Comparison of ENCODE assay signal across 8 mouse cellular contexts in genomic region chr1:92372222-92372990, GRCm38 (mm10).
DNase-seq lines count a peak whose midpoint lies in the region; ATAC-seq and TF ChIP-seq lines count a peak whose summit lies in the region.

No protein-coding gene starts in this region.

- no peak for DNase-seq in lung, postnatal 0 days (ENCODE audit: low spot score)
- DNase-seq in lung, postnatal 14 days, result no peak
- DNase-seq in cerebellum, postnatal 25 days, result no peak
- no peak for DNase-seq in urinary bladder, postnatal 14 days (ENCODE audit: low spot score)
- no peak for DNase-seq in B cell, adult 2 months

- no peak overlapping the region for H3K27ac ChIP-seq in lung, postnatal 0 days (ENCODE audit: low read length)
- 0 out of 2 replicates have a peak overlapping the region, but pooled peaks have one; percentile 63 for H3K27ac ChIP-seq in forebrain, embryonic 12.5 days
- H3K27ac ChIP-seq in limb, embryonic 13.5 days, result peak overlapping the region; percentile 7; the same call in 1 of the 2 replicates
- H3K27ac ChIP-seq in neural tube, embryonic 15.5 days (replicated peaks), result peak overlapping the region; percentile 74

- TF ChIP-seq EP300 in lung, postnatal 0 days (IDR thresholded peaks at IDR 0.05), result no peak

- ATAC-seq in lung, postnatal 0 days, result peak; percentile 16; the same call in 1 of the 2 replicates
- no peak for ATAC-seq in forebrain, embryonic 12.5 days (ENCODE audit: low FRiP score)
- ATAC-seq in limb, embryonic 13.5 days (ENCODE audit: low FRiP score, low read depth), result 0 out of 2 replicates have a peak, but pooled peaks have one; percentile 8
- ATAC-seq in neural tube, embryonic 15.5 days (ENCODE audit: low FRiP score), result peak; percentile 21; the same call in 1 of the 2 replicates

- TF ChIP-seq CTCF in lung, postnatal 0 days (IDR thresholded peaks at IDR 0.05), result no peak

- no peaks in the 10 kb centered on the region for H3K36me3 ChIP-seq in lung, postnatal 0 days (ENCODE audit: insufficient read depth, low read length)
- no peaks in the 10 kb centered on the region for H3K36me3 ChIP-seq in forebrain, embryonic 12.5 days (replicated peaks)
- H3K36me3 ChIP-seq in limb, embryonic 13.5 days, result no peaks in the 10 kb centered on the region
- H3K36me3 ChIP-seq in neural tube, embryonic 15.5 days, result no peaks in the 10 kb centered on the region

- H3K9me3 ChIP-seq in lung, postnatal 0 days (ENCODE audit: low read length), result no peaks in the 10 kb centered on the region
- H3K9me3 ChIP-seq in forebrain, embryonic 12.5 days, result no peaks in the 10 kb centered on the region
- H3K9me3 ChIP-seq in limb, embryonic 13.5 days, result peaks cover 4% of the 10 kb centered on the region; the same call in 1 of the 2 replicates
- no peaks in the 10 kb centered on the region for H3K9me3 ChIP-seq in neural tube, embryonic 15.5 days (replicated peaks)

- H3K27me3 ChIP-seq in lung, postnatal 0 days (replicated peaks; ENCODE audit: insufficient read depth, low read length), result no peaks in the 10 kb centered on the region
- no peaks in the 10 kb centered on the region for H3K27me3 ChIP-seq in forebrain, embryonic 12.5 days
- H3K27me3 ChIP-seq in limb, embryonic 13.5 days, result no peaks in the 10 kb centered on the region
- no peaks in the 10 kb centered on the region for H3K27me3 ChIP-seq in neural tube, embryonic 15.5 days (replicated peaks)

- H3K4me1 ChIP-seq in lung, postnatal 0 days (ENCODE audit: insufficient read depth, low read depth, low read length), result no peaks in the 10 kb centered on the region
- peaks cover 15% of the 10 kb centered on the region for H3K4me1 ChIP-seq in forebrain, embryonic 12.5 days
- H3K4me1 ChIP-seq in limb, embryonic 13.5 days, result peaks cover 44% of the 10 kb centered on the region
- peaks cover 22% of the 10 kb centered on the region for H3K4me1 ChIP-seq in neural tube, embryonic 15.5 days

- H3K9ac ChIP-seq in lung, postnatal 0 days (replicated peaks; ENCODE audit: low read depth), result no peak overlapping the region
- no peak overlapping the region for H3K9ac ChIP-seq in forebrain, embryonic 12.5 days
- H3K9ac ChIP-seq in limb, embryonic 13.5 days, result no peak overlapping the region
- no peak overlapping the region for H3K9ac ChIP-seq in neural tube, embryonic 15.5 days (replicated peaks)

- 68% methylated on average over 5 of the region's 5 CpGs for WGBS in lung, postnatal 0 days
- WGBS in forebrain, embryonic 12.5 days, result 95% methylated on average over 5 of the region's 5 CpGs
- WGBS in limb, embryonic 13.5 days, result 72% methylated on average over 5 of the region's 5 CpGs
- WGBS in neural tube, embryonic 15.5 days, result 68% methylated on average over 5 of the region's 5 CpGs

- no peak overlapping the region for H3K4me3 ChIP-seq in lung, postnatal 0 days (ENCODE audit: low read depth, low read length)
- no peak overlapping the region for H3K4me3 ChIP-seq in forebrain, embryonic 12.5 days (replicated peaks)
- no peak overlapping the region for H3K4me3 ChIP-seq in limb, embryonic 13.5 days
- H3K4me3 ChIP-seq in neural tube, embryonic 15.5 days (replicated peaks), result no peak overlapping the region

- no peak overlapping the region for H3K4me2 ChIP-seq in lung, postnatal 0 days (replicated peaks; ENCODE audit: low read depth, low read length)
- no peak overlapping the region for H3K4me2 ChIP-seq in forebrain, embryonic 12.5 days
- H3K4me2 ChIP-seq in limb, embryonic 13.5 days (replicated peaks), result peak overlapping the region; percentile 56
- H3K4me2 ChIP-seq in neural tube, embryonic 15.5 days, result peak overlapping the region; percentile 27; the same call in 1 of the 2 replicates

Comparison
In these comparisons a context has a peak if more than half of its experiments do, and no peak if none do; other contexts are left out.
1. H3K4me2 ChIP-seq: peak in limb, embryonic 13.5 days (single experiment) and neural tube, embryonic 15.5 days (single experiment); none in lung, postnatal 0 days (single experiment) and forebrain, embryonic 12.5 days (single experiment).